8 mouse cellular contexts compared by ENCODE assay signal in genomic region chr2:118747301-118747960, GRCm38 (mm10). TPM values are rescaled to one million over a fixed set of nuclear protein-coding genes. Genes with fewer than 3 reads are reported as not detected.
A peak's percentile ranks its signal among the peaks of the same experiment; 100 is the strongest.
DNase-seq lines count a peak whose midpoint lies in the region; ATAC-seq lines count a peak whose summit lies in the region.

No protein-coding gene starts in this region.

- H3K27ac ChIP-seq in limb, embryonic 15.5 days, result no peak overlapping the region
- H3K27ac ChIP-seq in neural tube, embryonic 13.5 days (replicated peaks), result no peak overlapping the region

- H3K36me3 ChIP-seq in limb, embryonic 15.5 days, result no peaks in the 10 kb centered on the region
- no peaks in the 10 kb centered on the region for H3K36me3 ChIP-seq in neural tube, embryonic 13.5 days

- DNase-seq in retina, postnatal 1 day, result peak; percentile 37
- DNase-seq in retina, embryonic 14.5 days (ENCODE audit: low spot score), result no peak
- peak; percentile 64 for DNase-seq in cerebellum, adult 9-10 months
- peak; percentile 49 to 50 for DNase-seq in heart, postnatal 36 days
- no peak for DNase-seq in gastrocnemius, postnatal 10 days
- no peak for DNase-seq in spleen, adult 18-20 months

- H3K27me3 ChIP-seq in limb, embryonic 15.5 days, result peaks cover 13% of the 10 kb centered on the region; the same call in 1 of the 2 replicates
- H3K27me3 ChIP-seq in neural tube, embryonic 13.5 days, result peaks cover 22% of the 10 kb centered on the region

- intact Hi-C loops in heart, postnatal 36 days (cut with DNase I), result loop anchor here (5.0 kb wide), 2 partner anchors 200 to 800 kb away; partner anchors contain the start of genes Bmf, Chp1 and Exd1

- H3K9ac ChIP-seq in limb, embryonic 15.5 days, result no peak overlapping the region
- peak overlapping the region; percentile 97 for H3K9ac ChIP-seq in neural tube, embryonic 13.5 days

- H3K4me3 ChIP-seq in limb, embryonic 15.5 days, result peak overlapping the region; percentile 91
- peak overlapping the region; percentile 93 for H3K4me3 ChIP-seq in neural tube, embryonic 13.5 days

- H3K4me2 ChIP-seq in limb, embryonic 15.5 days, result peak overlapping the region; percentile 97
- H3K4me2 ChIP-seq in neural tube, embryonic 13.5 days, result peak overlapping the region; percentile 93

- WGBS in limb, embryonic 15.5 days, result 23% methylated on average over 10 of the region's 10 CpGs
- 36% methylated on average over 10 of the region's 10 CpGs for WGBS in neural tube, embryonic 13.5 days

- no peak for ATAC-seq in limb, embryonic 15.5 days (ENCODE audit: insufficient number of reproducible peaks, low FRiP score, low TSS enrichment, low read depth)
- ATAC-seq in neural tube, embryonic 13.5 days (ENCODE audit: low read depth), result no peak

- peaks cover 56% of the 10 kb centered on the region for H3K4me1 ChIP-seq in limb, embryonic 15.5 days
- H3K4me1 ChIP-seq in neural tube, embryonic 13.5 days (replicated peaks), result peaks cover 57% of the 10 kb centered on the region

- no peaks in the 10 kb centered on the region for H3K9me3 ChIP-seq in limb, embryonic 15.5 days
- H3K9me3 ChIP-seq in neural tube, embryonic 13.5 days, result no peaks in the 10 kb centered on the region

RNA-seq across cellular contexts. Expression of gene Inafm2, which starts 1.9 kb away (rescaled TPM):
- 10 to 100 TPM; 27.2 to 29.6 TPM for total RNA-seq in heart, postnatal 36 days (2021)
- polyA plus RNA-seq in limb, embryonic 15.5 days (2015; fragmentation: Nextera tagmentation; extraction: Ambion mirVana), result 18.1 and 19.8 TPM in 2 replicates
- polyA plus RNA-seq in neural tube, embryonic 13.5 days (2015; fragmentation: Nextera tagmentation; extraction: Ambion mirVana), result 23.7 and 25.3 TPM in 2 replicates
- total RNA-seq in gastrocnemius, postnatal 10 days (2021), result 1 to 10 TPM; 6.0 to 8.6 TPM

RNA-seq across cellular contexts. Expression of gene Ccdc9b, which starts 15.0 kb away (rescaled TPM):
- 10 to 100 TPM; 24.1 to 28.3 TPM for total RNA-seq in heart, postnatal 36 days (2021)
- polyA plus RNA-seq in limb, embryonic 15.5 days (2015; fragmentation: Nextera tagmentation; extraction: Ambion mirVana), result 3.1 and 3.4 TPM in 2 replicates
- polyA plus RNA-seq in neural tube, embryonic 13.5 days (2015; fragmentation: Nextera tagmentation; extraction: Ambion mirVana), result 1.2 and 1.4 TPM in 2 replicates
- total RNA-seq in gastrocnemius, postnatal 10 days (2021), result 1 to 10 TPM; 5.7 to 8.5 TPM

RNA-seq across cellular contexts. Expression of gene Plcb2, which starts 19.2 kb away (rescaled TPM):
- 1 to 10 TPM; 1.9 to 2.7 TPM for total RNA-seq in heart, postnatal 36 days (2021)
- polyA plus RNA-seq in limb, embryonic 15.5 days (2015; fragmentation: Nextera tagmentation; extraction: Ambion mirVana), result 1.4 and 1.6 TPM in 2 replicates
- 0.46 and 0.61 TPM in 2 replicates for polyA plus RNA-seq in neural tube, embryonic 13.5 days (2015; fragmentation: Nextera tagmentation; extraction: Ambion mirVana)
- 1 to 10 TPM in 1 of 2 experiments, under 1 TPM in 1; 0.40 to 1.1 TPM for total RNA-seq in gastrocnemius, postnatal 10 days (2021)

RNA-seq across cellular contexts. Expression of gene Phgr1, which starts 25.1 kb away (rescaled TPM):
- total RNA-seq in heart, postnatal 36 days (2021), result not detected
- 2.7 and 3.8 TPM in 2 replicates for polyA plus RNA-seq in limb, embryonic 15.5 days (2015; fragmentation: Nextera tagmentation; extraction: Ambion mirVana)
- polyA plus RNA-seq in neural tube, embryonic 13.5 days (2015; fragmentation: Nextera tagmentation; extraction: Ambion mirVana), result not detected in 2 replicates
- total RNA-seq in gastrocnemius, postnatal 10 days (2021), result not detected

RNA-seq across cellular contexts. Expression of gene Disp2, which starts 32.1 kb away (rescaled TPM):
- under 1 TPM; 0.03 to 0.06 TPM for total RNA-seq in heart, postnatal 36 days (2021)
- polyA plus RNA-seq in limb, embryonic 15.5 days (2015; fragmentation: Nextera tagmentation; extraction: Ambion mirVana), result 0.09 and 0.28 TPM in 2 replicates
- 39.9 and 40.7 TPM in 2 replicates for polyA plus RNA-seq in neural tube, embryonic 13.5 days (2015; fragmentation: Nextera tagmentation; extraction: Ambion mirVana)
- total RNA-seq in gastrocnemius, postnatal 10 days (2021), result under 1 TPM; 0.34 to 0.35 TPM

Comparison
In these comparisons a context has a peak if more than half of its experiments do, and no peak if none do; other contexts are left out.
1. DNase-seq: peak in retina, postnatal 1 day (single experiment), cerebellum, adult 9-10 months (single experiment) and heart, postnatal 36 days (2 of 2); none in retina, embryonic 14.5 days (single experiment), gastrocnemius, postnatal 10 days (single experiment) and spleen, adult 18-20 months (0 of 2).